Mouse (Mus musculus) embryonic fibroblast, embryonic 13.5 days (primary cell): ENCODE data around the gene Rhoj.

Source experiments
- CTCF ChIP-seq: IDR thresholded peaks from 2 replicates; pipeline ENCODE4 v1.5.1; 2011; ENCODE audit warnings: mild to moderate bottlenecking, control low read depth, low read length, moderate library complexity, borderline replicate concordance; ENCODE audit not compliant: insufficient read depth
- POLR2A ChIP-seq: IDR thresholded peaks from 2 replicates; pipeline ENCODE4 v1.6.1; 2011; ENCODE audit warnings: low read depth, mild to moderate bottlenecking, control low read depth, low read length, moderate library complexity

DNA sequence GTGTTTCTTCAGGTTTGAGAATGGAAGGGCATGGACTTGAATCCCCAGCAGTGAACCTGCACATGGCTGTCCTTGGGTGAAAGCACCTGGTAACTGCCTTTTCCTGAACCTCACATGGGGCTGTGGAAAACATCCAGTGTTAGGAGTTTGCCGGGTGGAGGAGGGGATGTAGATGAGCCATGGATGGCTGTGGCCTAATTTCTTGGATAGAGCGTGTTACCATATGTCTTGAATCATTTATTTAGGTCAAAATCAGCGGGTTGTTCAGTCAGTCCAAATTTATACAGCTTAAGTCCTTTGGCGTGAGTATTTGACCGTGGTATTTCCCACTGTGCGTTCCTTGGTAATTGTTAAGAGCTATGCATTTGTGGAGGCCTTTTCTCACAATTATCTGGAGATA lies 68.0 kb downstream of the Rhoj start:
- TF ChIP-seq CTCF (no peak), POLR2A (no peak)
